Mouse (Mus musculus) stomach, postnatal 0 days (tissue): ENCODE measurements at regions not wholly inside any gene's neighbourhood (a gene's known extent, or its start where the extent isn't known, plus 50 kb on each side); places are given as distances from the start of the nearest gene placed in this dataset.

Source experiments
- ATAC-seq: fragments of 200-750 bp; cut with Nextera tagmentation; 2 replicates; pipeline ENCODE4 v1.8.0; 2017; ENCODE audit not compliant: low FRiP score, low TSS enrichment
- DNase-seq: peaks from one replicate; pipeline ENCODE4 v3.0.0-alpha.2; 2016; ENCODE audit warnings: low spot score
- H3K27ac ChIP-seq: fragments of 300-500 bp; sonication (generic); replicated peaks from 2 replicates; pipeline ENCODE4 v1.5.1; 2014; ENCODE audit warnings: mild to moderate bottlenecking, control low read depth
- H3K27me3 ChIP-seq: fragments of 300-500 bp; sonication (generic); 2 replicates; pipeline ENCODE4 v1.6.1; 2014; ENCODE audit warnings: low read length; ENCODE audit not compliant: control insufficient read depth, insufficient read depth
- H3K36me3 ChIP-seq: fragments of 300-500 bp; sonication (generic); 2 replicates; pipeline ENCODE4 v1.6.1; 2014; ENCODE audit warnings: low read length, mixed read lengths; ENCODE audit not compliant: control insufficient read depth, insufficient read depth
- H3K4me1 ChIP-seq: fragments of 300-500 bp; sonication (generic); replicated peaks from 2 replicates; pipeline ENCODE4 v1.6.1; 2014; ENCODE audit warnings: antibody characterized with exemption; ENCODE audit not compliant: control insufficient read depth, insufficient read depth
- H3K4me2 ChIP-seq: fragments of 300-500 bp; sonication (generic); replicated peaks from 2 replicates; pipeline ENCODE4 v1.6.1; 2014; ENCODE audit warnings: low read depth, mild to moderate bottlenecking, control low read depth, moderate library complexity
- H3K4me3 ChIP-seq: fragments of 300-500 bp; sonication (generic); 2 replicates; pipeline ENCODE4 v1.5.1; 2014; ENCODE audit warnings: low read depth, low read length, control low read depth
- H3K9ac ChIP-seq: fragments of 300-500 bp; sonication (generic); 2 replicates; pipeline ENCODE4 v1.6.1; 2014; ENCODE audit warnings: mild to moderate bottlenecking, low read length, control low read depth, mixed read lengths
- H3K9me3 ChIP-seq: fragments of 300-500 bp; sonication (generic); 2 replicates; pipeline ENCODE4 v1.6.1; 2016; ENCODE audit warnings: low read length; ENCODE audit not compliant: control insufficient read depth
- CTCF ChIP-seq: IDR thresholded peaks from 2 replicates; pipeline ENCODE4 v1.5.1; 2016; ENCODE audit warnings: antibody characterized with exemption, low read depth, mild to moderate bottlenecking, moderate library complexity
- EP300 ChIP-seq: optimal IDR thresholded peaks from 2 replicates; pipeline ENCODE3; 2016; ENCODE audit warnings: antibody characterized with exemption
- WGBS: fragments of 180-500 bp; shearing (Covaris S2); extraction: QIAGEN DNeasy Blood & Tissue Kit; methylation state at CpG from one replicate; pipeline ENCODE4 v1.1.7; 2014; 5-methylcytosine and 5-hydroxymethylcytosine counted together

- no peak overlapping the region for H3K4me2 ChIP-seq
- H3K4me3 ChIP-seq = no peak overlapping the region
- TF ChIP-seq CTCF (no peak), EP300 (no peak)
- ATAC-seq = no peak
- H3K9ac ChIP-seq = no peak overlapping the region
- H3K4me1 ChIP-seq = no peaks in the 10 kb centered on the region
- H3K27me3 ChIP-seq = no peaks in the 10 kb centered on the region
- no peaks in the 10 kb centered on the region for H3K9me3 ChIP-seq
- no peaks in the 10 kb centered on the region for H3K36me3 ChIP-seq
- 48% methylated on average over 6 of the region's 6 CpGs for WGBS
- H3K27ac ChIP-seq = no peak overlapping the region
- no peak for DNase-seq
Measured at GRCm38 (mm10) chr3:147583697-147584315, 731.6 kb downstream of the Ttll7 start.

DNA sequence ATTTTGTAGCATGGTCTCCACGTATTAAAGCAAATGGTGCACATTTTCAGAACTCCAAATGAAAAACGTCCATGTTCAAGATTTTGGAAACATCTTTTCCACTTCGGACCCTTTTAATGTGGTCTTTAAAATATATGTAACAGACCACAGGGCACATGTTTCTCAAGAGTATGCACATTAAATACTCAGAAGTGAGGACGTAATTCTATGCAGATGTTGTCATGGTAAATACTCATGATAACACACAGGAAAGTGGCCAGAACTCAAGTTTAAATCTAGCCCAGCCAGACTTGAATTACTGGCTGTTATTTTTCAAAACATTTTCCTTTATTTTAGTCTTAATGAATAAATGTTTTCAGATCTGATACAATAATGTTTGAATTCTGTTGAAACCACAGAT is 719.7 kb downstream of the Ttll7 start:
- H3K27ac ChIP-seq = no peak overlapping the region
- no peaks in the 10 kb centered on the region for H3K9me3 ChIP-seq

GRCm38 (mm10) chr3:147545329-147546006 is 693.3 kb downstream of the Ttll7 start:
- 53% methylated on average over 6 of the region's 6 CpGs for WGBS
- no peaks in the 10 kb centered on the region for H3K4me1 ChIP-seq
- ATAC-seq = no peak
- no peak overlapping the region for H3K4me3 ChIP-seq
- DNase-seq = no peak
- H3K4me2 ChIP-seq = no peak overlapping the region
- no peak overlapping the region for H3K27ac ChIP-seq
- H3K36me3 ChIP-seq = no peaks in the 10 kb centered on the region
- no peaks in the 10 kb centered on the region for H3K27me3 ChIP-seq
- no peaks in the 10 kb centered on the region for H3K9me3 ChIP-seq
- no peak overlapping the region for H3K9ac ChIP-seq
- no peak for TF ChIP-seq EP300
- no peak for TF ChIP-seq CTCF

More for the DNA sequence above, 719.7 kb downstream of the Ttll7 start:
- no peak for DNase-seq
- H3K4me2 ChIP-seq = no peak overlapping the region
- 73% methylated on average over 4 of the region's 4 CpGs for WGBS
- H3K27me3 ChIP-seq = no peaks in the 10 kb centered on the region
- ATAC-seq = no peak
- no peak overlapping the region for H3K9ac ChIP-seq
- no peaks in the 10 kb centered on the region for H3K4me1 ChIP-seq
- H3K4me3 ChIP-seq = no peak overlapping the region
- no peaks in the 10 kb centered on the region for H3K36me3 ChIP-seq
- TF ChIP-seq EP300 (no peak), CTCF (no peak)

DNA sequence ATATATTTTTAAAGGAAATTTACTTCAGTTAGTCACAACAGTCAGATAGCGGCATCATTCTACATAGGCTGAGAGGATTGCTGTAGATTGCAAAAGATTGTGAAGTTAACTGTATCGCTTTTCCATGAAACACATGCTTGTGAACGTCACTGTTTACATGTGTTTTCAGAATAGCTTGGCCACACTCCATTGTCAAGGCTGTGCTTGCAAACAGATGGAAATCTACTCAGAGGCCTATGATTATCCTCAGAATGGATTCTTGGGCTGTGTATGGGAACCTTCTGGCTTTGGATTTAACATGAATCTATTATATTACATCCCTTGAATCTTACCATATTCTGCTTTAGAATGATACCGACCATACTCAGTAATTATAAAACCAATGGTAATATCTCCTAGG is 690.1 kb downstream of the Ttll7 start:
- Histone ChIP-seq H3K27ac (no peak overlapping the region), H3K27me3 (no peaks in the 10 kb centered on the region), H3K4me2 (no peak overlapping the region), H3K9me3 (no peaks in the 10 kb centered on the region), H3K4me3 (no peak overlapping the region), H3K9ac (no peak overlapping the region), H3K4me1 (no peaks in the 10 kb centered on the region), H3K36me3 (no peaks in the 10 kb centered on the region)
- 69% methylated on average over 4 of the region's 4 CpGs for WGBS
- no peak for DNase-seq
- TF ChIP-seq EP300 = no peak
- no peak for TF ChIP-seq CTCF
- ATAC-seq = no peak

GRCm38 (mm10) chr3:147537584-147537983 is 685.4 kb downstream of the Ttll7 start:
- H3K27me3 ChIP-seq = no peaks in the 10 kb centered on the region
- no peaks in the 10 kb centered on the region for H3K9me3 ChIP-seq
- H3K27ac ChIP-seq = no peak overlapping the region
- no peak for TF ChIP-seq CTCF
- DNase-seq (no peak), ATAC-seq (no peak)
- no peak overlapping the region for H3K4me3 ChIP-seq
- H3K36me3 ChIP-seq = no peaks in the 10 kb centered on the region
- H3K4me2 ChIP-seq = no peak overlapping the region
- no peak overlapping the region for H3K9ac ChIP-seq
- no peaks in the 10 kb centered on the region for H3K4me1 ChIP-seq

DNA sequence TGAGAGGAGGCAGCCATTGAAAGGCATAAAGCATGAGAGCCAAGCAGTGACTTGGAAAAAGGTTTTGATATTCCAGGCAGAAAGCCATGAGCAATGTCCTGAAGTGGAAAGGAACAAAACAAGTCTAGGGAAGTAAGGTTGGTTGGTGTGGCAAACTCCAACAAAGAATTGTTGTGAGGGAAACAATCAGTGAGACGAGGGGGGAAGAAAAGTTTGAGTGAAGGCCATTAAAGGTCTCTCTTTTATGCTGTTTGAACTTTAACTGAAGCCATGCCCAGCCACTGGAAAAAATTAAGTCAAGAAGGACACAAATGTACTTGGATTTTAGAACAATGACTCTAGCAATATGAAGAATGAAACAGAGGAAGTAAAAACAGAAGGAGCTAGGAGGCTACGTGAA is 680.0 kb downstream of the Ttll7 start:
- H3K4me2 ChIP-seq = no peak overlapping the region
- no peak overlapping the region for H3K27ac ChIP-seq
- TF ChIP-seq CTCF = no peak
- no peak for TF ChIP-seq EP300
- no peaks in the 10 kb centered on the region for H3K9me3 ChIP-seq
- no peak overlapping the region for H3K9ac ChIP-seq
- no peaks in the 10 kb centered on the region for H3K36me3 ChIP-seq
- no peak overlapping the region for H3K4me3 ChIP-seq
- WGBS = 79% methylated on average over 2 of the region's 2 CpGs
- ATAC-seq (no peak), DNase-seq (no peak)
- H3K4me1 ChIP-seq = no peaks in the 10 kb centered on the region
- no peaks in the 10 kb centered on the region for H3K27me3 ChIP-seq
